Mouse (Mus musculus) heart, embryonic 12.5 days (tissue): ENCODE measurements around the gene Pigf. TPM values are rescaled to one million over a fixed set of nuclear protein-coding genes. Genes with fewer than 3 reads are reported as not detected.

Experiments
- ATAC-seq: fragments of 200-750 bp; cut with Nextera tagmentation; 2 replicates; pipeline ENCODE4 v1.8.0; 2017; ENCODE audit warnings: moderate TSS enrichment, moderate library complexity; ENCODE audit not compliant: insufficient number of reproducible peaks, low FRiP score
- H3K27ac ChIP-seq: fragments of 300-500 bp; sonication (generic); 2 replicates; pipeline ENCODE4 v1.5.1; 2016; ENCODE audit warnings: mild to moderate bottlenecking, moderate library complexity; ENCODE audit not compliant: poor library complexity, severe bottlenecking
- H3K27me3 ChIP-seq: fragments of 300-500 bp; sonication (generic); replicated peaks from 2 replicates; pipeline ENCODE4 v1.6.1; 2016; ENCODE audit warnings: mild to moderate bottlenecking, moderate library complexity
- H3K36me3 ChIP-seq: fragments of 300-500 bp; sonication (generic); 2 replicates; pipeline ENCODE4 v1.6.1; 2016; ENCODE audit warnings: mild to moderate bottlenecking, moderate library complexity
- H3K4me1 ChIP-seq: fragments of 300-500 bp; sonication (generic); replicated peaks from 2 replicates; pipeline ENCODE4 v1.6.1; 2016; ENCODE audit warnings: mild to moderate bottlenecking
- H3K4me2 ChIP-seq: fragments of 300-500 bp; sonication (generic); 2 replicates; pipeline ENCODE4 v1.6.1; 2016; ENCODE audit warnings: mild to moderate bottlenecking, moderate library complexity
- H3K4me3 ChIP-seq: fragments of 300-500 bp; sonication (generic); 2 replicates; pipeline ENCODE4 v1.5.1; 2016; ENCODE audit warnings: mild to moderate bottlenecking
- H3K9ac ChIP-seq: fragments of 300-500 bp; sonication (generic); 2 replicates; pipeline ENCODE4 v1.6.1; 2016; ENCODE audit warnings: mild to moderate bottlenecking, moderate library complexity
- H3K9me3 ChIP-seq: fragments of 300-500 bp; sonication (generic); replicated peaks from 2 replicates; pipeline ENCODE4 v1.6.1; 2016; ENCODE audit warnings: mild to moderate bottlenecking, moderate library complexity
- WGBS: fragments of 180-500 bp; shearing (Covaris S2); methylation state at CpG from one replicate; pipeline ENCODE4 v1.1.7; 2016; 5-methylcytosine and 5-hydroxymethylcytosine counted together
- polyA plus RNA-seq: library from polyadenylated mRNA; unstranded; fragments of >200 nt; fragmentation: Nextera tagmentation; extraction: Ambion mirVana; gene quantifications from 2 replicates; pipeline ENCODE4 v1.2.1, GENCODE M21; 2016

Gene Pigf
- polyA plus RNA-seq, 1 experiment from 2014 or later = 21.5 TPM

- 76% methylated on average over 10 of the region's 10 CpGs for WGBS
- Histone ChIP-seq H3K4me1 (peaks cover 67% of the 10 kb centered on the region), H3K27ac (no peak overlapping the region), H3K9ac (no peak overlapping the region), H3K4me2 (no peak overlapping the region), H3K36me3 (peaks cover 31% of the 10 kb centered on the region), H3K27me3 (no peaks in the 10 kb centered on the region), H3K4me3 (no peak overlapping the region), H3K9me3 (no peaks in the 10 kb centered on the region)
- ATAC-seq = no peak
Measured at GRCm38 (mm10) chr17:86966040-86966439, 59.2 kb downstream of the Pigf start.

GRCm38 (mm10) chr17:86965121-86965520, 60.1 kb downstream of the Pigf start:
- Histone ChIP-seq H3K36me3 (peaks cover 22% of the 10 kb centered on the region), H3K9ac (peak overlapping the region; percentile 67), H3K4me1 (peaks cover 67% of the 10 kb centered on the region), H3K4me3 (peak overlapping the region; percentile 83), H3K27ac (peak overlapping the region; percentile 96), H3K27me3 (no peaks in the 10 kb centered on the region), H3K4me2 (peak overlapping the region; percentile 90), H3K9me3 (no peaks in the 10 kb centered on the region)
- WGBS = 82% methylated on average over 8 of the region's 8 CpGs
- no peak for ATAC-seq

- peaks cover 67% of the 10 kb centered on the region for H3K4me1 ChIP-seq
- peak overlapping the region; percentile 83 for H3K4me3 ChIP-seq
- H3K9me3 ChIP-seq = no peaks in the 10 kb centered on the region
- peak overlapping the region; percentile 90 for H3K4me2 ChIP-seq
- H3K36me3 ChIP-seq = peaks cover 17% of the 10 kb centered on the region
- under 1% methylated on average over 10 of the region's 10 CpGs for WGBS
- peak overlapping the region; percentile 97 for H3K9ac ChIP-seq
- H3K27me3 ChIP-seq = no peaks in the 10 kb centered on the region
- H3K27ac ChIP-seq = peak overlapping the region; percentile 96
- peak; percentile 40 for ATAC-seq
Measured at GRCm38 (mm10) chr17:86964502-86964901, 60.7 kb downstream of the Pigf start.

GRCm38 (mm10) chr17:86964041-86964440, 61.2 kb downstream of the Pigf start:
- Histone ChIP-seq H3K27me3 (no peaks in the 10 kb centered on the region), H3K4me3 (peak overlapping the region; percentile 83), H3K4me1 (peaks cover 68% of the 10 kb centered on the region), H3K36me3 (peaks cover 17% of the 10 kb centered on the region), H3K27ac (peak overlapping the region; percentile 96), H3K9me3 (no peaks in the 10 kb centered on the region), H3K9ac (peak overlapping the region; percentile 97), H3K4me2 (peak overlapping the region; percentile 90)
- ATAC-seq = no peak
- 0% methylated on average over 6 of the region's 6 CpGs for WGBS

- Histone ChIP-seq H3K27me3 (no peaks in the 10 kb centered on the region), H3K4me3 (peak overlapping the region; percentile 83), H3K9ac (peak overlapping the region; percentile 97), H3K9me3 (no peaks in the 10 kb centered on the region), H3K36me3 (peaks cover 12% of the 10 kb centered on the region), H3K4me1 (peaks cover 68% of the 10 kb centered on the region), H3K4me2 (peak overlapping the region; percentile 90), H3K27ac (peak overlapping the region; percentile 96)
- 0% methylated on average over 26 of the region's 26 CpGs for WGBS
- ATAC-seq = peak; percentile 15
Measured at GRCm38 (mm10) chr17:86963586-86963902, 61.7 kb downstream of the Pigf start.

GRCm38 (mm10) chr17:86962894-86963585, 62.2 kb downstream of the Pigf start, which contains the start of gene Rhoq:
Gene Rhoq, plus strand, starts transcription at chr17:86963082.
- Histone ChIP-seq H3K4me3 (peak within 1 kb of the TSS; percentile 83), H3K9me3 (no peaks in the 10 kb centered on the region), H3K4me1 (peaks cover 67% of the 10 kb centered on the region), H3K36me3 (peaks cover 10% of the 10 kb centered on the region), H3K27me3 (no peaks in the 10 kb centered on the region), H3K9ac (peak within 1 kb of the TSS; percentile 97), H3K4me2 (peak within 1 kb of the TSS; percentile 90), H3K27ac (peak within 1 kb of the TSS; percentile 96)
- peak; percentile 90 for ATAC-seq
- 1% methylated on average over 71 of the region's 86 CpGs for WGBS

- peak; percentile 37 for ATAC-seq
- H3K4me3 ChIP-seq = peak overlapping the region; percentile 83
- H3K4me1 ChIP-seq = peaks cover 67% of the 10 kb centered on the region
- H3K9me3 ChIP-seq = no peaks in the 10 kb centered on the region
- H3K36me3 ChIP-seq = peaks cover 9% of the 10 kb centered on the region
- H3K27ac ChIP-seq = peak overlapping the region; percentile 96
- H3K27me3 ChIP-seq = no peaks in the 10 kb centered on the region
- peak overlapping the region; percentile 90 for H3K4me2 ChIP-seq
- under 1% methylated on average over 24 of the region's 24 CpGs for WGBS
- peak overlapping the region; percentile 97 for H3K9ac ChIP-seq
Measured at GRCm38 (mm10) chr17:86962297-86962893, 62.8 kb downstream of the Pigf start.

- 58% methylated on average over 8 of the region's 8 CpGs for WGBS
- H3K9me3 ChIP-seq = no peaks in the 10 kb centered on the region
- peaks cover 62% of the 10 kb centered on the region for H3K4me1 ChIP-seq
- H3K27me3 ChIP-seq = no peaks in the 10 kb centered on the region
- no peak overlapping the region for H3K9ac ChIP-seq
- peaks cover 3% of the 10 kb centered on the region; the same call in 1 of the 2 replicates for H3K36me3 ChIP-seq
- no peak for ATAC-seq
- peak overlapping the region; percentile 96; the same call in 1 of the 2 replicates for H3K27ac ChIP-seq
- peak overlapping the region; percentile 90; the same call in 1 of the 2 replicates for H3K4me2 ChIP-seq
- no peak overlapping the region for H3K4me3 ChIP-seq
Measured at GRCm38 (mm10) chr17:86961301-86961841, 63.8 kb downstream of the Pigf start.

- Histone ChIP-seq H3K4me3 (no peak overlapping the region), H3K4me2 (peak overlapping the region; percentile 37), H3K27me3 (no peaks in the 10 kb centered on the region), H3K9me3 (peaks cover 5% of the 10 kb centered on the region; the same call in 1 of the 2 replicates), H3K36me3 (no peaks in the 10 kb centered on the region), H3K27ac (peak overlapping the region; percentile 69), H3K9ac (no peak overlapping the region), H3K4me1 (peaks cover 48% of the 10 kb centered on the region)
- ATAC-seq = no peak
- WGBS = 71% methylated on average over 14 of the region's 14 CpGs
Measured at GRCm38 (mm10) chr17:86957968-86958367, 67.2 kb downstream of the Pigf start.

GRCm38 (mm10) chr17:86957239-86957638, 68.0 kb downstream of the Pigf start:
- Histone ChIP-seq H3K4me3 (no peak overlapping the region), H3K9ac (no peak overlapping the region), H3K27ac (peak overlapping the region; percentile 69; the same call in 1 of the 2 replicates), H3K36me3 (no peaks in the 10 kb centered on the region), H3K4me1 (peaks cover 48% of the 10 kb centered on the region), H3K4me2 (peak overlapping the region; percentile 37; the same call in 1 of the 2 replicates), H3K27me3 (no peaks in the 10 kb centered on the region), H3K9me3 (peaks cover 5% of the 10 kb centered on the region; the same call in 1 of the 2 replicates)
- 80% methylated on average over 5 of the region's 5 CpGs for WGBS
- ATAC-seq = no peak

GRCm38 (mm10) chr17:86948801-86949200, 76.4 kb downstream of the Pigf start:
- Histone ChIP-seq H3K4me2 (no peak overlapping the region), H3K4me1 (no peaks in the 10 kb centered on the region), H3K27me3 (no peaks in the 10 kb centered on the region), H3K9me3 (no peaks in the 10 kb centered on the region), H3K36me3 (no peaks in the 10 kb centered on the region), H3K9ac (no peak overlapping the region), H3K27ac (no peak overlapping the region), H3K4me3 (no peak overlapping the region)
- ATAC-seq = no peak
- WGBS = 73% methylated on average over 6 of the region's 6 CpGs
